Mouse (Mus musculus) neural tube, embryonic 13.5 days (tissue): ENCODE measurements around the gene Cald1. TPM values are rescaled to one million over a fixed set of nuclear protein-coding genes. Genes with fewer than 3 reads are reported as not detected.

Experiments
- ATAC-seq: fragments of 200-750 bp; cut with Nextera tagmentation; 2 replicates; pipeline ENCODE4 v1.8.0; 2017; ENCODE audit warnings: low read depth, mild to moderate bottlenecking, moderate TSS enrichment, moderate library complexity
- H3K27ac ChIP-seq: fragments of 300-500 bp; sonication (generic); replicated peaks from 2 replicates; pipeline ENCODE4 v1.5.1; 2015; ENCODE audit warnings: moderate library complexity, mild to moderate bottlenecking, inconsistent platforms
- H3K27me3 ChIP-seq: fragments of 300-500 bp; sonication (generic); 2 replicates; pipeline ENCODE4 v1.6.1; 2015; ENCODE audit warnings: mild to moderate bottlenecking, inconsistent platforms
- H3K36me3 ChIP-seq: fragments of 300-500 bp; sonication (generic); 2 replicates; pipeline ENCODE4 v1.6.1; 2015; ENCODE audit warnings: mild to moderate bottlenecking, inconsistent platforms
- H3K4me1 ChIP-seq: fragments of 300-500 bp; sonication (generic); replicated peaks from 2 replicates; pipeline ENCODE4 v1.6.1; 2015; ENCODE audit warnings: inconsistent platforms
- H3K4me2 ChIP-seq: fragments of 300-500 bp; sonication (generic); 2 replicates; pipeline ENCODE4 v1.6.1; 2015; ENCODE audit warnings: inconsistent platforms, mild to moderate bottlenecking, moderate library complexity
- H3K4me3 ChIP-seq: fragments of 300-500 bp; sonication (generic); 2 replicates; pipeline ENCODE4 v1.5.1; 2015; ENCODE audit warnings: mild to moderate bottlenecking, inconsistent platforms
- H3K9ac ChIP-seq: fragments of 300-500 bp; sonication (generic); 2 replicates; pipeline ENCODE4 v1.6.1; 2015; ENCODE audit warnings: moderate library complexity, mild to moderate bottlenecking, inconsistent platforms
- H3K9me3 ChIP-seq: fragments of 300-500 bp; sonication (generic); 2 replicates; pipeline ENCODE4 v1.6.1; 2016; ENCODE audit warnings: inconsistent platforms
- WGBS: fragments of 180-500 bp; shearing (Covaris S2); methylation state at CpG from one replicate; pipeline ENCODE4 v1.1.7; 2015; 5-methylcytosine and 5-hydroxymethylcytosine counted together
- polyA plus RNA-seq: library from polyadenylated mRNA; unstranded; fragments of >200 nt; fragmentation: Nextera tagmentation; extraction: Ambion mirVana; gene quantifications from 2 replicates; pipeline ENCODE4 v1.2.1, GENCODE M21; 2015

The Cald1 gene
- polyA plus RNA-seq, 1 experiment from 2014 or later = 92.0 TPM

DNA sequence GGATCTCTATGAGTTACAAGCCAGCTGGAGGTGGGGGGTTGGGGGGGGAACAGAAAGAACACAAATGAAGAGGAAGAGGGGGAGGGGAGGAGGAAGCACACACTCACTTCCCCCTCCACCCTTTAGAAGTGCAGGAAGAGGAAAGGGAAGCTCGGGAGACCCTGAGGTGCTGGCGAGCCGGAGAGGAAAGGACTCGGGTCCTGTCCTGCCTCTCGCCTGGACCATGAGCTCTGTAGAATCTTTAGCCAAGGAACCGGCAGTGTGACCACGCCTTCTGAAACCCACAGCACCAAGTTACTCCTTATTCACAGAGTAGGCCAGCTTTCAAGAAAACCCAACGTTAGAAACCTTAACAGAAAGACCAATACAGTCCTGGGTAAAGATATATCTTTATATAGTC lies 83.8 kb downstream of the Cald1 start:
- no peak overlapping the region for H3K27ac ChIP-seq
- no peak overlapping the region for H3K4me2 ChIP-seq
- ATAC-seq = no peak
- H3K9ac ChIP-seq = no peak overlapping the region
- WGBS = 79% methylated on average over 8 of the region's 8 CpGs
- no peak overlapping the region for H3K4me3 ChIP-seq
- H3K4me1 ChIP-seq = peaks cover 5% of the 10 kb centered on the region
- H3K36me3 ChIP-seq = no peaks in the 10 kb centered on the region
- H3K27me3 ChIP-seq = no peaks in the 10 kb centered on the region
- H3K9me3 ChIP-seq = no peaks in the 10 kb centered on the region

DNA sequence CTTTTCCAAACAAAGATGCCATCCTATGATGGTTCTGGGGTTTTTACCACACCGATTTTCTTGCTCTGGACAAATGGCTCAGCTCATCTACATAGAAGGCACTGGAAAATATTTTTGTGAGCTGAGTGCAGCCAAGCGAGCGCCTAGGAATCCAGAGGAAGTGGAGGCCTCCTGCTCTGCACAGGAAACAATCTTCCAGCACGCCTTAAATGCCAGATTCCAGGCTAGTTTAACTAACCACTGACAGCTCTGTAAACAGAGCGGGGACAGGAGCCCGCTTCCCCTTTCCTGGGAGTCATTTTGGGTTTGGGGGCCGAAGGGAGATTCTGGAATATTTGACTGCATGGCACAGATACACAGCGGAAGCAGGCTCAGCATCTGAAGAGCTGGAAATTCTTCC lies 86.6 kb downstream of the Cald1 start:
- H3K4me1 ChIP-seq = peaks cover 5% of the 10 kb centered on the region
- ATAC-seq = no peak
- H3K36me3 ChIP-seq = no peaks in the 10 kb centered on the region
- 0 out of 2 replicates have a peak overlapping the region, but pooled peaks have one; percentile 4 for H3K27ac ChIP-seq
- H3K27me3 ChIP-seq = no peaks in the 10 kb centered on the region
- no peaks in the 10 kb centered on the region for H3K9me3 ChIP-seq
- no peak overlapping the region for H3K4me3 ChIP-seq
- H3K9ac ChIP-seq = no peak overlapping the region
- no peak overlapping the region for H3K4me2 ChIP-seq
- WGBS = 52% methylated on average over 8 of the region's 8 CpGs

GRCm38 (mm10) chr6:34688971-34689370 lies 90.7 kb downstream of the Cald1 start:
- H3K27me3 ChIP-seq = no peaks in the 10 kb centered on the region
- H3K9me3 ChIP-seq = no peaks in the 10 kb centered on the region
- ATAC-seq = no peak
- no peak overlapping the region for H3K4me3 ChIP-seq
- no peak overlapping the region for H3K27ac ChIP-seq
- 83% methylated on average over 2 of the region's 2 CpGs for WGBS
- H3K4me2 ChIP-seq = no peak overlapping the region
- H3K36me3 ChIP-seq = no peaks in the 10 kb centered on the region
- no peak overlapping the region for H3K9ac ChIP-seq
- peaks cover 5% of the 10 kb centered on the region for H3K4me1 ChIP-seq

GRCm38 (mm10) chr6:34691416-34691815 lies 93.1 kb downstream of the Cald1 start:
- Histone ChIP-seq H3K27me3 (no peaks in the 10 kb centered on the region), H3K36me3 (no peaks in the 10 kb centered on the region), H3K9ac (no peak overlapping the region), H3K4me3 (no peak overlapping the region), H3K27ac (no peak overlapping the region), H3K4me1 (no peaks in the 10 kb centered on the region), H3K9me3 (no peaks in the 10 kb centered on the region), H3K4me2 (no peak overlapping the region)
- WGBS = 81% methylated on average over 7 of the region's 7 CpGs
- ATAC-seq = no peak

- no peak for ATAC-seq
- Histone ChIP-seq H3K4me1 (no peaks in the 10 kb centered on the region), H3K9me3 (no peaks in the 10 kb centered on the region), H3K4me2 (no peak overlapping the region), H3K27ac (no peak overlapping the region), H3K36me3 (no peaks in the 10 kb centered on the region), H3K27me3 (no peaks in the 10 kb centered on the region), H3K4me3 (no peak overlapping the region), H3K9ac (no peak overlapping the region)
- WGBS = 91% methylated on average over 4 of the region's 4 CpGs
Observed at GRCm38 (mm10) chr6:34694096-34694495, 95.8 kb downstream of the Cald1 start.

- Histone ChIP-seq H3K27ac (no peak overlapping the region), H3K4me3 (no peak overlapping the region), H3K9ac (no peak overlapping the region), H3K27me3 (no peaks in the 10 kb centered on the region), H3K9me3 (peaks cover 6% of the 10 kb centered on the region), H3K4me2 (no peak overlapping the region), H3K4me1 (peaks cover 6% of the 10 kb centered on the region), H3K36me3 (no peaks in the 10 kb centered on the region)
- 71% methylated on average over 1 of the region's 1 CpGs for WGBS
- no peak for ATAC-seq
Observed at GRCm38 (mm10) chr6:34703421-34704120, 105.3 kb downstream of the Cald1 start.

GRCm38 (mm10) chr6:34707521-34707920 lies 109.2 kb downstream of the Cald1 start:
- H3K27ac ChIP-seq = no peak overlapping the region
- no peaks in the 10 kb centered on the region for H3K36me3 ChIP-seq
- H3K4me2 ChIP-seq = no peak overlapping the region
- no peak overlapping the region for H3K9ac ChIP-seq
- H3K9me3 ChIP-seq = peaks cover 6% of the 10 kb centered on the region
- H3K4me3 ChIP-seq = no peak overlapping the region
- no peak for ATAC-seq
- H3K27me3 ChIP-seq = no peaks in the 10 kb centered on the region
- H3K4me1 ChIP-seq = peaks cover 38% of the 10 kb centered on the region
- 50% methylated on average over 2 of the region's 2 CpGs for WGBS

GRCm38 (mm10) chr6:34708650-34709265 lies 110.5 kb downstream of the Cald1 start:
- peak overlapping the region; percentile 60 for H3K4me3 ChIP-seq
- H3K9me3 ChIP-seq = peaks cover 6% of the 10 kb centered on the region
- ATAC-seq = peak; percentile 79
- peak overlapping the region; percentile 80 for H3K4me2 ChIP-seq
- 12% methylated on average over 13 of the region's 13 CpGs for WGBS
- peak overlapping the region; percentile 83 for H3K9ac ChIP-seq
- H3K36me3 ChIP-seq = no peaks in the 10 kb centered on the region
- no peaks in the 10 kb centered on the region for H3K27me3 ChIP-seq
- peak overlapping the region; percentile 80 for H3K27ac ChIP-seq
- H3K4me1 ChIP-seq = peaks cover 38% of the 10 kb centered on the region

DNA sequence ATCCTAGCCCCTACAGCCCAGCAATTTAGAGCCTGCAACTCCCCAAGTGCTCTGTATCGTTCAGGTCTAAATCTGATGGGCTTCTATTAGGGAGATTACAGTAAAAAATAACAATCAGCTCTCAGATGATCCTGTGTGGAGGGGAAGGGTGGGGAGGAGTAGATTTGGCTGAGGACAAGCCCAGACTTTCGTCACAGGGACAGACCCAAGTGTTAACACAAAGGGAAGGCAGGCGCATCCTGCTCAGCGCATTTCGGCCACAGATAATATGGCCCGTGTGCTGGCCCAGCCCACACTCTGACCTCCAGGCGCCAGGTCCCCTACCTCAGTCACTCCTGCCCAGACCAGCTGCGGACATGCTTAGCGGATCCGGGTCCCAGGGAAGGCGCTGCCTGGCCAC lies 111.0 kb downstream of the Cald1 start:
- Histone ChIP-seq H3K4me3 (peak overlapping the region; percentile 60), H3K4me1 (peaks cover 38% of the 10 kb centered on the region), H3K9ac (peak overlapping the region; percentile 83), H3K27me3 (no peaks in the 10 kb centered on the region), H3K9me3 (peaks cover 2% of the 10 kb centered on the region), H3K27ac (peak overlapping the region; percentile 80), H3K4me2 (peak overlapping the region; percentile 80), H3K36me3 (no peaks in the 10 kb centered on the region)
- 0% methylated on average over 11 of the region's 11 CpGs for WGBS
- ATAC-seq = peak; percentile 91

DNA sequence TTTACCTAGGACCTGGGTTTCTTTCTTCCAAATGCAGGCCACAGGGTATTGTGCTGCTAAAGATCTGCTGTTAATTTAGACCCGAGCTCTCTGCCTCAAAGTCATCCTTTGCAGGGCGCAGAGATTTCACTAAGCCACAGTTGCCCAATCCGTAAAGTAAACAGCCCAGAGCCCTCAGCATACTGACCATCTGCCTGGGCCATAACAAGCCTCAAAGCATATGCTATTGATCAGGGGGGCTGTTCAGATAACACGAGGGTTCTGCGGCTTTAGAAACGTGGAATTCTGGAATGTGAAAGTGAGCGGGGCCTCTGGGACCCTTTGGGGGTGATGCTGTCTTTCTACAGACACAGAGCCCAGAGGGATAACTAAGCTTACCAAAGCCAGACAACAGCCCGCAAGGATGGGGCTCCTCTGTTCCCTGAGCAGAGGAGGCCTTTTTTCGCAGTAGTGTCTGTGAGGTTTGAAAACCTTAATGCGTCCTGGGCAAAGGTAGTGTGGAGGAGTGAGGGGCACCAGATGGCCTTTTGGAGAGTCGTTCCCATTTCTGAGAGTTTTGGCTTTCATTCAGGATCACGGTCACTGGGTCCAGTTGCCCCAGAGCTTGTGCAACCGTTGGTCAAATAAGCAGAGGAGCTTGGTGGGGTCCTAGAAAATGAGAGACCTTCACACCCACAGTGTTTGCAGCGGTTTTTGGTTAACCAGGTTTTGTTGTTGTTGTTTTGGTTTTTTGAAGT lies 111.8 kb downstream of the Cald1 start:
- Histone ChIP-seq H3K9ac (peak overlapping the region; percentile 83), H3K4me3 (peak overlapping the region; percentile 60), H3K36me3 (no peaks in the 10 kb centered on the region), H3K4me1 (peaks cover 38% of the 10 kb centered on the region), H3K27ac (peak overlapping the region; percentile 80), H3K9me3 (no peaks in the 10 kb centered on the region), H3K4me2 (peak overlapping the region; percentile 80), H3K27me3 (no peaks in the 10 kb centered on the region)
- 13% methylated on average over 14 of the region's 14 CpGs for WGBS
- 0 out of 2 replicates have a peak, but pooled peaks have one; percentile 12 for ATAC-seq

- H3K4me3 ChIP-seq = peak overlapping the region; percentile 60
- H3K36me3 ChIP-seq = no peaks in the 10 kb centered on the region
- peak overlapping the region; percentile 83 for H3K9ac ChIP-seq
- peaks cover 38% of the 10 kb centered on the region for H3K4me1 ChIP-seq
- no peaks in the 10 kb centered on the region for H3K27me3 ChIP-seq
- no peaks in the 10 kb centered on the region for H3K9me3 ChIP-seq
- peak overlapping the region; percentile 80 for H3K4me2 ChIP-seq
- no peak overlapping the region for H3K27ac ChIP-seq
- no peak for ATAC-seq
- WGBS = 51% methylated on average over 5 of the region's 5 CpGs
Observed at GRCm38 (mm10) chr6:34710848-34711247, 112.5 kb downstream of the Cald1 start.

DNA sequence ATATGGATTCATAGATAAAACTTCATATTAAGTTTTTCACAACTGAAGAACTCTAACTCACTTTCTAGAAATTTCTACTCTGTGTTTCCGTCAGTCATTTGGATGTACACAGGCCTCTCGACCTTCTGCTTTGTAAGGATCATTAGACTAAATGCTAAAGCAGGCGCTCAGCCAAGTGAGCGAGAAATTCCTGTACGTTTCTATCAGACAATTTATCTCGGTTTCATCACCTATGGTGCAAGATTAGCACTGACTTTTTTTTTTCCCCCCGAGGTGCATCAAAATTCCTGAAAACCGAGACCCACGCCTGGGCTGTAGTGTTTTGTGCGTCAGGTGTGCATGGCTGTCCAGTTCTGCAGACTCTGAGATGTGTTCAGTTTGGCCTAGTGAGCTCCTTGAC lies 113.3 kb downstream of the Cald1 start:
- 79% methylated on average over 10 of the region's 10 CpGs for WGBS
- no peak for ATAC-seq
- H3K36me3 ChIP-seq = no peaks in the 10 kb centered on the region
- H3K4me3 ChIP-seq = no peak overlapping the region
- H3K4me1 ChIP-seq = peaks cover 38% of the 10 kb centered on the region
- no peak overlapping the region for H3K27ac ChIP-seq
- H3K9ac ChIP-seq = no peak overlapping the region
- no peaks in the 10 kb centered on the region for H3K9me3 ChIP-seq
- H3K4me2 ChIP-seq = peak overlapping the region; percentile 80
- H3K27me3 ChIP-seq = no peaks in the 10 kb centered on the region
